Mouse (Mus musculus) CH12.LX (cell line): ENCODE measurements at regions not wholly inside any gene's neighbourhood (a gene's known extent, or its start where the extent isn't known, plus 50 kb on each side); places are given as distances from the start of the nearest gene placed in this dataset.
"Not testable (repeated sequence)": the region's sequence is repeated elsewhere in the genome, so short reads cannot be mapped to it uniquely, and the experiment has no call there.

ENCODE experiments used
- DNase-seq: peaks from one replicate; pipeline ENCODE4 v3.0.0-alpha.2; 2013; ENCODE audit errors: extremely low read depth
- H3K27ac ChIP-seq: 2 replicates; pipeline ENCODE4 v1.5.1; 2012; ENCODE audit warnings: low read depth, mild to moderate bottlenecking, control low read depth, moderate library complexity; ENCODE audit not compliant: insufficient read depth
- H3K27me3 ChIP-seq: replicated peaks from 2 replicates; pipeline ENCODE3; 2012; ENCODE audit warnings: inconsistent platforms
- H3K36me3 ChIP-seq, 2 experiments: replicated peaks in 1 of 2; 2 replicates each; pipeline versions ENCODE3 to v1.6.1; 2012; ENCODE audit warnings: inconsistent platforms in 1 of 2, low read length in 1 of 2, mild to moderate bottlenecking in 1 of 2, mixed read lengths in 1 of 2, moderate library complexity in 1 of 2; ENCODE audit not compliant: control insufficient read depth in 1 of 2, insufficient read depth in 1 of 2
- H3K4me1 ChIP-seq, 2 experiments: 2 replicates each; pipeline ENCODE4 v1.6.1; 2012; ENCODE audit warnings: inconsistent platforms in 1 of 2, moderate library complexity in 1 of 2; ENCODE audit not compliant: insufficient read depth in 2 of 2, control insufficient read depth in 1 of 2
- H3K4me2 ChIP-seq: 2 replicates; pipeline ENCODE4 v1.6.1; 2012; ENCODE audit warnings: low read depth, mild to moderate bottlenecking, control low read depth; ENCODE audit not compliant: poor library complexity, insufficient read depth, severe bottlenecking
- H3K4me3 ChIP-seq, 3 experiments: fragments of 150-350 bp in 1 of 3; sonication (generic) in 1 of 3; replicated peaks in 1 of 3; 2 replicates each; pipeline versions ENCODE3 to v1.5.1; 2011 to 2012; ENCODE audit warnings: low read depth in 2 of 3, low read length in 2 of 3, mild to moderate bottlenecking in 2 of 3, moderate library complexity in 2 of 3, control low read depth in 1 of 3, improper control_type of control experiment in 1 of 3, inconsistent platforms in 1 of 3, mixed read lengths in 1 of 3; ENCODE audit not compliant: poor library complexity in 1 of 3
- H3K79me2 ChIP-seq: replicated peaks from 2 replicates; pipeline ENCODE4 v1.6.1; 2012; ENCODE audit warnings: mild to moderate bottlenecking, moderate library complexity; ENCODE audit not compliant: control insufficient read depth, poor library complexity, insufficient read depth, severe bottlenecking; ENCODE audit errors: extremely low read depth
- H3K9ac ChIP-seq: 2 replicates; pipeline ENCODE4 v1.6.1; 2012; ENCODE audit warnings: low read depth, mild to moderate bottlenecking, control low read depth, moderate library complexity; ENCODE audit not compliant: insufficient read depth
- H3K9me3 ChIP-seq: replicated peaks from 2 replicates; pipeline ENCODE3; 2012; ENCODE audit warnings: low read length, inconsistent platforms, mixed read lengths
- BHLHE40 ChIP-seq: IDR thresholded peaks from 2 replicates; pipeline ENCODE4 v1.6.1; 2011; ENCODE audit warnings: mild to moderate bottlenecking, low read depth, low read length, improper control_type of control experiment
- CHD1 ChIP-seq: IDR thresholded peaks from 2 replicates; pipeline ENCODE4 v1.6.1; 2012; ENCODE audit warnings: low read depth, low read length, improper control_type of control experiment, inconsistent platforms
- CHD2 ChIP-seq: IDR thresholded peaks from 2 replicates; pipeline ENCODE4 v1.6.1; 2011; ENCODE audit warnings: low read length, improper control_type of control experiment
- CTCF ChIP-seq, 2 experiments: IDR thresholded peaks in 1 of 2; conservative IDR thresholded peaks in 1 of 2; 2 replicates each; pipeline ENCODE4 v1.5.1; 2011 to 2012; ENCODE audit warnings: low read depth in 2 of 2, low read length in 2 of 2, improper control_type of control experiment in 1 of 2, inconsistent platforms in 1 of 2, mild to moderate bottlenecking in 1 of 2, moderate library complexity in 1 of 2
- E2F4 ChIP-seq: IDR thresholded peaks from 2 replicates; pipeline ENCODE4 v1.6.1; 2011; ENCODE audit warnings: low read depth, low read length, improper control_type of control experiment; ENCODE audit not compliant: insufficient replicate concordance
- ELF1 ChIP-seq: IDR thresholded peaks from 2 replicates; pipeline ENCODE4 v1.6.1; 2014; ENCODE audit warnings: low read depth, mild to moderate bottlenecking, inconsistent platforms, low read length, improper control_type of control experiment
- GABPA ChIP-seq: IDR thresholded peaks from 2 replicates; pipeline ENCODE4 v1.6.1; 2012; ENCODE audit warnings: low read depth, low read length, improper control_type of control experiment, inconsistent platforms; ENCODE audit not compliant: insufficient replicate concordance
- JUND ChIP-seq: conservative IDR thresholded peaks from 2 replicates; pipeline ENCODE4 v1.6.1; 2011; ENCODE audit warnings: low read depth, low read length, improper control_type of control experiment
- MEF2A ChIP-seq: IDR thresholded peaks from 2 replicates; pipeline ENCODE4 v1.6.1; 2014; ENCODE audit warnings: low read depth, mild to moderate bottlenecking, inconsistent platforms, low read length, improper control_type of control experiment, borderline replicate concordance
- MYC ChIP-seq: IDR thresholded peaks from 2 replicates; pipeline ENCODE4 v1.6.1; 2011; ENCODE audit warnings: low read depth, mild to moderate bottlenecking, improper control_type of control experiment, low read length
- POLR2A ChIP-seq: IDR thresholded peaks from 2 replicates; pipeline ENCODE4 v1.6.1; 2011; ENCODE audit warnings: low read depth, mild to moderate bottlenecking, improper control_type of control experiment, low read length
- RCOR1 ChIP-seq: conservative IDR thresholded peaks from 2 replicates; pipeline ENCODE4 v1.6.1; 2012; ENCODE audit warnings: low read depth, mild to moderate bottlenecking, inconsistent platforms, low read length, improper control_type of control experiment
- SIN3A ChIP-seq: IDR thresholded peaks from 2 replicates; pipeline ENCODE4 v1.6.1; 2012; ENCODE audit warnings: low read length, improper control_type of control experiment, inconsistent platforms
- SMC3 ChIP-seq: IDR thresholded peaks from 2 replicates; pipeline ENCODE4 v1.6.1; 2011; ENCODE audit warnings: low read depth, low read length, improper control_type of control experiment
- TBP ChIP-seq: conservative IDR thresholded peaks from 2 replicates; pipeline ENCODE4 v1.6.1; 2011; ENCODE audit warnings: low read depth, low read length, improper control_type of control experiment
- UBTF ChIP-seq: IDR thresholded peaks from 2 replicates; pipeline ENCODE4 v1.6.1; 2012; ENCODE audit warnings: low read depth, mild to moderate bottlenecking, inconsistent platforms, low read length, improper control_type of control experiment, moderate library complexity
- USF1 ChIP-seq: IDR thresholded peaks from 2 replicates; pipeline ENCODE4 v1.6.1; 2014; ENCODE audit warnings: low read depth, mild to moderate bottlenecking, inconsistent platforms, low read length, improper control_type of control experiment
- ZC3H11A ChIP-seq: IDR thresholded peaks from 2 replicates; pipeline ENCODE4 v1.6.1; 2012; ENCODE audit warnings: low read depth, mild to moderate bottlenecking, inconsistent platforms, low read length, improper control_type of control experiment
- ZKSCAN1 ChIP-seq: IDR thresholded peaks from 2 replicates; pipeline ENCODE4 v1.6.1; 2012; ENCODE audit warnings: low read depth, inconsistent platforms, low read length, improper control_type of control experiment, borderline replicate concordance
- ZMIZ1 ChIP-seq: IDR thresholded peaks from 2 replicates; pipeline ENCODE4 v1.6.1; 2012; ENCODE audit warnings: low read depth, mild to moderate bottlenecking, inconsistent platforms, low read length, improper control_type of control experiment
- ZNF384 ChIP-seq: IDR thresholded peaks from 2 replicates; pipeline ENCODE4 v1.6.1; 2012; ENCODE audit warnings: low read depth, low read length, improper control_type of control experiment, inconsistent platforms
- dilution Hi-C: fragments of 300-500 bp; cut with MboI; formaldehyde crosslinking; loops from 2 replicates; pipeline ENCODE4 v1.14.3; 2020; ENCODE audit warnings: low sequenced_read_pairs; ENCODE audit not compliant: extremely low pct_unique_long_range_greater_than_20kb, extremely low pct_ligation_motif_present
- in situ Hi-C: fragments of 300-500 bp; cut with MboI; formaldehyde crosslinking; loops from 3 replicates; pipeline ENCODE4 v1.14.3; 2019; ENCODE audit warnings: low sequenced_read_pairs, low pct_ligation_motif_present, low pct_unique_long_range_greater_than_20kb, mixed read lengths

DNA sequence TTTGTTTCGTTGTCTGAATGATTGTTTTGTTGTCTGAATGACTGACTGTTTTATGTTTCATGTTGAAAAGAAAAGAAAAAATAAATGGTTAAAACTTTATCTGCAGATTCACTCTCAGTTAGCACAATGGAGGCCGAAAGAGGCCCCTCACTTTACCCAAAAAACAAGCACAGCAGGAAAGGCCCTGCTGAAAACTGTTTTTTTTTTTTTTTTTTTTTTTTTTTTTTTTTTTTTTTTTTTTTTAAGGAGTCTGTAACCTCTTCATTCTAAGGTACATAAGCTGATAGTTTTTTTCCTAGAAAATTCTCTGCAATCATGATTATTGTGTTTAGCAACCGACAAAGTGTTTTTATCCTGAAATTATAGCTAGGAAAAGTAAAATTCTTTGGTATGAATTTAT is 1693.2 kb downstream of the Efna5 start:
- H3K79me2 ChIP-seq, H3K27me3 ChIP-seq, H3K4me3 ChIP-seq, DNase-seq, in situ Hi-C loops, H3K36me3 ChIP-seq, H3K9ac ChIP-seq, H3K27ac ChIP-seq, H3K4me1 ChIP-seq, dilution Hi-C loops, H3K4me2 ChIP-seq: not testable (repeated sequence)
- peaks cover 12% of the 10 kb centered on the region for H3K9me3 ChIP-seq

DNA sequence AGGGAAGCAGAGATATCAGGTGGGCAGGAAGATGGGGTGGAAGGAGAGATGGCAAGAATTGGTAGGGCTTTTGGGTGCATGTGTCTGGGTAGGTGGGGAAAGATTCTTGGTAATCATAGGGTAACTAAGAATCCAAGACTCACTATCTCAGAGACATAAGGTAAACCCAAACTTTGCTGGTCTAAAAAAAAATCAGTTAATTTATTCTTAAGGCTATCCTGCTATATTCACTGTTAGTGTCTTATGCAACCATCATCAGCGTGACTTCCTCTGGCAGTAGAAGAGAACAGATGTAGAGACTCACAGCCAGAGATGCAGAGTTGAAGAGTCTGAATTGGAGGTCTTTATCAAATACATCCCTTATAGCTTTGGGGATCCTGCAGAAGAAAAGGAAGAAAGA is 1704.5 kb downstream of the Efna5 start:
- TF ChIP-seq CHD2 (no peak), MYC (no peak), CHD1 (no peak), RCOR1 (no peak), UBTF (no peak), GABPA (no peak)
- no peaks in the 10 kb centered on the region for H3K4me1 ChIP-seq
- no peak for DNase-seq
- in situ Hi-C loops = no loop called here
- no peaks in the 10 kb centered on the region for H3K36me3 ChIP-seq
- H3K79me2 ChIP-seq = no peaks in the 10 kb centered on the region
- peaks cover 16% of the 10 kb centered on the region for H3K9me3 ChIP-seq
- H3K9ac ChIP-seq = no peak overlapping the region
- no peaks in the 10 kb centered on the region for H3K27me3 ChIP-seq
- no peak overlapping the region for H3K27ac ChIP-seq
- dilution Hi-C loops = no loop called here
- no peak overlapping the region for H3K4me2 ChIP-seq
- H3K4me3 ChIP-seq = no peak overlapping the region

GRCm38 (mm10) chr17:61159437-61159836 is 1721.7 kb downstream of the Efna5 start:
- in situ Hi-C loops = no loop called here

More at GRCm38 (mm10) chr17:61159437-61159836, 1721.7 kb downstream of the Efna5 start:
- Histone ChIP-seq H3K4me2 (no peak overlapping the region), H3K9me3 (peaks cover 12% of the 10 kb centered on the region), H3K36me3 (no peaks in the 10 kb centered on the region), H3K4me3 (no peak overlapping the region), H3K27ac (no peak overlapping the region), H3K79me2 (no peaks in the 10 kb centered on the region), H3K9ac (no peak overlapping the region), H3K4me1 (no peaks in the 10 kb centered on the region), H3K27me3 (no peaks in the 10 kb centered on the region)
- DNase-seq = no peak
- TF ChIP-seq BHLHE40 (no peak), ZMIZ1 (no peak), USF1 (no peak), ZC3H11A (no peak), ZNF384 (no peak), POLR2A (no peak), ZKSCAN1 (no peak), SMC3 (no peak), TBP (no peak), E2F4 (no peak), SIN3A (no peak), JUND (no peak), ELF1 (no peak), CHD2 (no peak), CTCF (conservative IDR thresholded peaks at IDR 0.05 in 1 of 2, IDR thresholded peaks at IDR 0.05 in 1 of 2; ENCODE audit: low read depth in 2 of 2, low read length in 2 of 2) (no peak), MEF2A (no peak), MYC (no peak)
- dilution Hi-C loops = no loop called here
